Mouse (Mus musculus) heart, adult 2 months (tissue): ENCODE results near the gene Mov10.
A peak's percentile ranks its signal among the peaks of the same experiment; 100 is the strongest.

Experiments
- EP300 ChIP-seq: fragments of 200-500 bp; IDR thresholded peaks from 2 replicates; pipeline ENCODE4 v1.6.1; 2011; ENCODE audit warnings: low read depth, low read length, control low read depth; ENCODE audit not compliant: insufficient read depth
- POLR2A ChIP-seq: fragments of 200-500 bp; IDR thresholded peaks from 2 replicates; pipeline ENCODE4 v1.6.1; 2011; ENCODE audit warnings: mild to moderate bottlenecking, low read depth, low read length, control low read depth; ENCODE audit not compliant: insufficient read depth

DNA sequence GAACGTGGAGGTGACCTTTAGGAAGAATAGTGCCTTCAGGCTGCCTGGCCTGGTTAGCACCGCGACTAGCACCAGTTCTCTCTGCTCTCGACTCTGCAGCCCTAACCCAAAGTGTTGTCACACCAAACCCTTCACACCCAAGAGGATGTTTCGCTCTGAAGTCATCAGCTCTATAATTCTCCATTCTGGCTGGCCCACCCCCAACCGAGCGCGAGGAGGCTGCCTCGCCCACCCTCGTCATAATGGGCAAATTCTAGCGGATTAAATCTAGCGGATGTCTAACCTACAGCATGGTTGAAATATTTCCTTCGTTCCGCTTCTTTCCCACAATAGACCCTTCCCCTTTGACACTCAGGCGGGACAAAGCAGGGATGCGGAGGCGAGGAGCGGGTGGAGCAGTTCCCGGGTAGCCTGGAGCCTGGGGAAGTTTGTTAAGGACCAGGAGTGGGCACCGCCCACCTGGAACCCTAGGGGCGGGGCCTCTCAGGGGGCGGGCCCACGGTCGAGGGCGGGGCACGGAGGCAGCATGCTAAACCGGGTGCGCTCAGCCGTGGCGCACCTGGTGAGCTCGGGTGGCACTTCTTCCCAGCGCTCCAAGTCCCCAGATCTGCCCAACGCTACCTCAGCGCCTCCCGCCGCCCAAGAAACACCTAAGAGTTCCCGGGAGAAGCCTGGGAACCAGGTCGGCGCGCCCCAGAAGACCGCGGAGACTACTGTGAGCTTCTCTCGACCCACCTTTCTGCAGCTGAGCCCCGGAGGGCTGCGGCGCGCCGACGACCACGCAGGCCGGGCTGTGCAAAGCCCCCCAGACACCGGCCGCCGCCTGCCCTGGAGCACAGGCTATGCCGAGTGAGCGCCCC, 37.6 kb downstream of the Mov10 start, which contains the start of gene Ppm1j:
- no peak for TF ChIP-seq EP300
- peak; percentile 63 for TF ChIP-seq POLR2A
